Mouse (Mus musculus): ENCODE results near the gene Sorcs1. TPM values are rescaled to one million over a fixed set of nuclear protein-coding genes. Genes with fewer than 3 reads are reported as not detected.

Gene Sorcs1
- polyA plus RNA-seq, 1 experiment from 2014 or later: 10.2 TPM

- Histone ChIP-seq H3K27me3 (replicated peaks) (no peaks in the 10 kb centered on the region), H3K4me3 (no peak overlapping the region), H3K9me3 (no peaks in the 10 kb centered on the region), H3K36me3 (no peaks in the 10 kb centered on the region), H3K4me2 (replicated peaks) (no peak overlapping the region), H3K27ac (no peak overlapping the region), H3K4me1 (no peaks in the 10 kb centered on the region), H3K9ac (no peak overlapping the region)
- 87% methylated on average over 3 of the region's 3 CpGs for WGBS
- ATAC-seq (ENCODE audit: low FRiP score, low read depth): no peak
Measured at GRCm38 (mm10) chr19:50527835-50528234, 150.6 kb downstream of the Sorcs1 start.

- Histone ChIP-seq H3K4me2 (replicated peaks) (no peak overlapping the region), H3K36me3 (no peaks in the 10 kb centered on the region), H3K4me3 (no peak overlapping the region), H3K27me3 (replicated peaks) (no peaks in the 10 kb centered on the region), H3K9me3 (no peaks in the 10 kb centered on the region), H3K4me1 (no peaks in the 10 kb centered on the region), H3K9ac (no peak overlapping the region), H3K27ac (no peak overlapping the region)
- 83% methylated on average over 8 of the region's 8 CpGs for WGBS
- no peak for ATAC-seq (ENCODE audit: low FRiP score, low read depth)
Measured at GRCm38 (mm10) chr19:50526094-50526493, 152.4 kb downstream of the Sorcs1 start.

GRCm38 (mm10) chr19:50521943-50522342 is 156.5 kb downstream of the Sorcs1 start:
- Histone ChIP-seq H3K4me2 (replicated peaks) (no peak overlapping the region), H3K4me1 (no peaks in the 10 kb centered on the region), H3K4me3 (no peak overlapping the region), H3K9me3 (no peaks in the 10 kb centered on the region), H3K27me3 (replicated peaks) (no peaks in the 10 kb centered on the region), H3K27ac (no peak overlapping the region), H3K9ac (no peak overlapping the region), H3K36me3 (no peaks in the 10 kb centered on the region)
- no peak for ATAC-seq (ENCODE audit: low FRiP score, low read depth)
- WGBS: 70% methylated on average over 4 of the region's 4 CpGs

- Histone ChIP-seq H3K27ac (no peak overlapping the region), H3K4me1 (peaks cover 7% of the 10 kb centered on the region; the same call in 1 of the 2 replicates), H3K4me2 (replicated peaks) (peak overlapping the region; percentile 24), H3K36me3 (no peaks in the 10 kb centered on the region), H3K27me3 (replicated peaks) (no peaks in the 10 kb centered on the region), H3K4me3 (no peak overlapping the region), H3K9me3 (no peaks in the 10 kb centered on the region), H3K9ac (no peak overlapping the region)
- 54% methylated on average over 10 of the region's 10 CpGs for WGBS
- ATAC-seq (ENCODE audit: low FRiP score, low read depth): no peak
Measured at GRCm38 (mm10) chr19:50515059-50515673, 163.3 kb downstream of the Sorcs1 start.

GRCm38 (mm10) chr19:50514309-50514830 is 164.1 kb downstream of the Sorcs1 start:
- H3K4me1 ChIP-seq: peaks cover 7% of the 10 kb centered on the region; the same call in 1 of the 2 replicates
- 67% methylated on average over 8 of the region's 8 CpGs for whole genome bisulfite sequencing
- no peaks in the 10 kb centered on the region for H3K36me3 ChIP-seq
- H3K9me3 ChIP-seq: no peaks in the 10 kb centered on the region
- H3K27ac ChIP-seq: no peak overlapping the region
- no peak overlapping the region for H3K9ac ChIP-seq
- ATAC-seq (ENCODE audit: low FRiP score, low read depth): no peak
- H3K4me3 ChIP-seq: no peak overlapping the region
- no peak overlapping the region for H3K4me2 ChIP-seq (replicated peaks)
- no peaks in the 10 kb centered on the region for H3K27me3 ChIP-seq (replicated peaks)

- Histone ChIP-seq H3K9ac (no peak overlapping the region), H3K27me3 (replicated peaks) (no peaks in the 10 kb centered on the region), H3K4me3 (no peak overlapping the region), H3K9me3 (no peaks in the 10 kb centered on the region), H3K27ac (no peak overlapping the region), H3K4me1 (no peaks in the 10 kb centered on the region), H3K4me2 (replicated peaks) (no peak overlapping the region), H3K36me3 (no peaks in the 10 kb centered on the region)
- ATAC-seq (ENCODE audit: low FRiP score, low read depth): no peak
- 86% methylated on average over 1 of the region's 1 CpGs for WGBS
Measured at GRCm38 (mm10) chr19:50502816-50503215, 175.6 kb downstream of the Sorcs1 start.

- Histone ChIP-seq H3K36me3 (no peaks in the 10 kb centered on the region), H3K27me3 (replicated peaks) (no peaks in the 10 kb centered on the region), H3K9ac (no peak overlapping the region), H3K9me3 (no peaks in the 10 kb centered on the region), H3K4me2 (replicated peaks) (no peak overlapping the region), H3K4me3 (no peak overlapping the region), H3K4me1 (peaks cover 8% of the 10 kb centered on the region; the same call in 1 of the 2 replicates), H3K27ac (no peak overlapping the region)
- 90% methylated on average over 3 of the region's 3 CpGs for WGBS
- no peak for ATAC-seq (ENCODE audit: low FRiP score, low read depth)
Measured at GRCm38 (mm10) chr19:50491121-50491520, 187.3 kb downstream of the Sorcs1 start.

- no peaks in the 10 kb centered on the region for H3K9me3 ChIP-seq
- no peaks in the 10 kb centered on the region for H3K27me3 ChIP-seq (replicated peaks)
- H3K4me1 ChIP-seq: peaks cover 8% of the 10 kb centered on the region; the same call in 1 of the 2 replicates
- no peak overlapping the region for H3K27ac ChIP-seq
- no peak overlapping the region for H3K4me2 ChIP-seq (replicated peaks)
- peak; percentile 46; the same call in 1 of the 2 replicates for ATAC-seq (ENCODE audit: low FRiP score, low read depth)
- 41% methylated on average over 2 of the region's 2 CpGs for WGBS
- no peak overlapping the region for H3K9ac ChIP-seq
- H3K36me3 ChIP-seq: no peaks in the 10 kb centered on the region
- no peak overlapping the region for H3K4me3 ChIP-seq
Measured at GRCm38 (mm10) chr19:50490721-50491120, 187.7 kb downstream of the Sorcs1 start.

- Histone ChIP-seq H3K27me3 (replicated peaks) (no peaks in the 10 kb centered on the region), H3K9me3 (no peaks in the 10 kb centered on the region), H3K27ac (no peak overlapping the region), H3K9ac (no peak overlapping the region), H3K4me1 (peaks cover 8% of the 10 kb centered on the region; the same call in 1 of the 2 replicates), H3K4me3 (no peak overlapping the region), H3K4me2 (replicated peaks) (no peak overlapping the region), H3K36me3 (no peaks in the 10 kb centered on the region)
- no peak for ATAC-seq (ENCODE audit: low FRiP score, low read depth)
- 83% methylated on average over 3 of the region's 3 CpGs for WGBS
Measured at GRCm38 (mm10) chr19:50489786-50490185, 188.7 kb downstream of the Sorcs1 start.

GRCm38 (mm10) chr19:50488421-50488820 is 190.0 kb downstream of the Sorcs1 start:
- Histone ChIP-seq H3K4me1 (peaks cover 8% of the 10 kb centered on the region; the same call in 1 of the 2 replicates), H3K36me3 (no peaks in the 10 kb centered on the region), H3K4me3 (no peak overlapping the region), H3K9ac (no peak overlapping the region), H3K9me3 (no peaks in the 10 kb centered on the region), H3K4me2 (replicated peaks) (no peak overlapping the region), H3K27me3 (replicated peaks) (no peaks in the 10 kb centered on the region), H3K27ac (no peak overlapping the region)
- 54% methylated on average over 6 of the region's 6 CpGs for WGBS
- no peak for ATAC-seq (ENCODE audit: low FRiP score, low read depth)

GRCm38 (mm10) chr19:50487768-50488167 is 190.7 kb downstream of the Sorcs1 start:
- Histone ChIP-seq H3K27me3 (replicated peaks) (no peaks in the 10 kb centered on the region), H3K36me3 (no peaks in the 10 kb centered on the region), H3K4me2 (replicated peaks) (0 out of 2 replicates have a peak overlapping the region, but pooled peaks have one; percentile 12), H3K4me1 (peaks cover 8% of the 10 kb centered on the region; the same call in 1 of the 2 replicates), H3K9ac (no peak overlapping the region), H3K4me3 (no peak overlapping the region), H3K27ac (no peak overlapping the region), H3K9me3 (no peaks in the 10 kb centered on the region)
- peak; percentile 76 for ATAC-seq (ENCODE audit: low FRiP score, low read depth)
- 30% methylated on average over 11 of the region's 11 CpGs for WGBS

- no peaks in the 10 kb centered on the region for H3K27me3 ChIP-seq (replicated peaks)
- no peak for ATAC-seq (ENCODE audit: low FRiP score, low read depth)
Measured at GRCm38 (mm10) chr19:50486345-50486744, 192.1 kb downstream of the Sorcs1 start.

GRCm38 (mm10) chr19:50476774-50477173 is 201.7 kb downstream of the Sorcs1 start:
- no peaks in the 10 kb centered on the region for H3K27me3 ChIP-seq (replicated peaks)
- H3K9me3 ChIP-seq: no peaks in the 10 kb centered on the region
- H3K4me1 ChIP-seq: no peaks in the 10 kb centered on the region
- no peak overlapping the region for H3K27ac ChIP-seq
- no peak overlapping the region for H3K9ac ChIP-seq
- H3K4me2 ChIP-seq (replicated peaks): no peak overlapping the region
- ATAC-seq (ENCODE audit: low FRiP score, low read depth): no peak
- 86% methylated on average over 6 of the region's 6 CpGs for WGBS
- no peak overlapping the region for H3K4me3 ChIP-seq
- no peaks in the 10 kb centered on the region for H3K36me3 ChIP-seq

More at GRCm38 (mm10) chr19:50486345-50486744, 192.1 kb downstream of the Sorcs1 start:
- no peak overlapping the region for H3K9ac ChIP-seq
- no peak overlapping the region for H3K4me2 ChIP-seq (replicated peaks)
- no peaks in the 10 kb centered on the region for H3K36me3 ChIP-seq
- no peak overlapping the region for H3K4me3 ChIP-seq
- peaks cover 8% of the 10 kb centered on the region; the same call in 1 of the 2 replicates for H3K4me1 ChIP-seq
- H3K9me3 ChIP-seq: no peaks in the 10 kb centered on the region
- no peak overlapping the region for H3K27ac ChIP-seq
- 86% methylated on average over 5 of the region's 5 CpGs for WGBS

Data from neural tube, embryonic 12.5 days (tissue).